ENCODE assay signal across 8 mouse cellular contexts in genomic region chr6:108658051-108658415, GRCm38 (mm10). TPM values are rescaled to one million over a fixed set of nuclear protein-coding genes. Genes with fewer than 3 reads are reported as not detected.
A peak's percentile ranks its signal among the peaks of the same experiment; 100 is the strongest.
DNase-seq lines count a peak whose midpoint lies in the region; ATAC-seq lines count a peak whose summit lies in the region.

No protein-coding gene starts in this region.

- 60% methylated on average over 3 of the region's 3 CpGs for WGBS in embryonic facial prominence, embryonic 13.5 days
- 66% methylated on average over 3 of the region's 3 CpGs for WGBS in hindbrain, embryonic 15.5 days
- WGBS in liver, embryonic 12.5 days (ENCODE audit: insufficient replicate concordance) = 31% methylated on average over 3 of the region's 3 CpGs
- 50% methylated on average over 3 of the region's 3 CpGs for WGBS in stomach, embryonic 14.5 days

- H3K4me2 ChIP-seq in embryonic facial prominence, embryonic 13.5 days = peak overlapping the region; percentile 91
- peak overlapping the region; percentile 98 for H3K4me2 ChIP-seq in hindbrain, embryonic 15.5 days
- peak overlapping the region; percentile 73 for H3K4me2 ChIP-seq in liver, embryonic 12.5 days
- peak overlapping the region; percentile 82 for H3K4me2 ChIP-seq in stomach, embryonic 14.5 days (replicated peaks; ENCODE audit: low read depth, low read length)

- DNase-seq in heart, adult 11 months = peak; percentile 97
- DNase-seq in heart, postnatal 4 days = no peak
- DNase-seq in frontal cortex, postnatal 25 days (ENCODE audit: low spot score in 2 of 2) = no peak
- no peak for DNase-seq in urinary bladder, postnatal 25 days (ENCODE audit: low spot score)

- H3K4me1 ChIP-seq in embryonic facial prominence, embryonic 13.5 days = peaks cover 27% of the 10 kb centered on the region
- H3K4me1 ChIP-seq in hindbrain, embryonic 15.5 days (replicated peaks) = peaks cover 30% of the 10 kb centered on the region
- peaks cover 16% of the 10 kb centered on the region; the same call in 1 of the 2 replicates for H3K4me1 ChIP-seq in liver, embryonic 12.5 days
- peaks cover 6% of the 10 kb centered on the region for H3K4me1 ChIP-seq in stomach, embryonic 14.5 days (ENCODE audit: control insufficient read depth, insufficient read depth, low read length)

- no peak overlapping the region for H3K4me3 ChIP-seq in embryonic facial prominence, embryonic 13.5 days
- peak overlapping the region; percentile 50; the same call in 1 of the 2 replicates for H3K4me3 ChIP-seq in hindbrain, embryonic 15.5 days
- H3K4me3 ChIP-seq in liver, embryonic 12.5 days = peak overlapping the region; percentile 55; the same call in 1 of the 2 replicates
- peak overlapping the region; percentile 38 for H3K4me3 ChIP-seq in stomach, embryonic 14.5 days (ENCODE audit: low read depth, low read length)

- no peaks in the 10 kb centered on the region for H3K36me3 ChIP-seq in embryonic facial prominence, embryonic 13.5 days
- no peaks in the 10 kb centered on the region for H3K36me3 ChIP-seq in hindbrain, embryonic 15.5 days
- no peaks in the 10 kb centered on the region for H3K36me3 ChIP-seq in liver, embryonic 12.5 days
- H3K36me3 ChIP-seq in stomach, embryonic 14.5 days (ENCODE audit: control insufficient read depth, insufficient read depth, low read length) = no peaks in the 10 kb centered on the region

- no peak overlapping the region for H3K9ac ChIP-seq in embryonic facial prominence, embryonic 13.5 days
- no peak overlapping the region for H3K9ac ChIP-seq in hindbrain, embryonic 15.5 days
- H3K9ac ChIP-seq in liver, embryonic 12.5 days = no peak overlapping the region
- H3K9ac ChIP-seq in stomach, embryonic 14.5 days (replicated peaks; ENCODE audit: low read depth, low read length) = no peak overlapping the region

- ATAC-seq in embryonic facial prominence, embryonic 13.5 days (ENCODE audit: insufficient number of reproducible peaks, insufficient read depth, low FRiP score, low TSS enrichment, low read depth) = no peak
- ATAC-seq in hindbrain, embryonic 15.5 days (ENCODE audit: low FRiP score, low read depth) = no peak
- no peak for ATAC-seq in liver, embryonic 12.5 days
- ATAC-seq in stomach, embryonic 14.5 days (ENCODE audit: insufficient number of reproducible peaks, insufficient read depth, low FRiP score, low read depth) = no peak

- H3K27me3 ChIP-seq in embryonic facial prominence, embryonic 13.5 days = peaks cover 32% of the 10 kb centered on the region
- H3K27me3 ChIP-seq in hindbrain, embryonic 15.5 days = 0 out of 2 replicates have a peak, but pooled peaks cover 3% of the 10 kb centered on the region
- peaks cover 68% of the 10 kb centered on the region for H3K27me3 ChIP-seq in liver, embryonic 12.5 days (replicated peaks)
- no peaks in the 10 kb centered on the region for H3K27me3 ChIP-seq in stomach, embryonic 14.5 days (ENCODE audit: control insufficient read depth, insufficient read depth, low read length)

- H3K27ac ChIP-seq in embryonic facial prominence, embryonic 13.5 days = no peak overlapping the region
- H3K27ac ChIP-seq in hindbrain, embryonic 15.5 days (replicated peaks) = no peak overlapping the region
- H3K27ac ChIP-seq in liver, embryonic 12.5 days = peak overlapping the region; percentile 82
- H3K27ac ChIP-seq in stomach, embryonic 14.5 days (ENCODE audit: low read length) = no peak overlapping the region; the same call in 1 of the 2 replicates

- H3K9me3 ChIP-seq in embryonic facial prominence, embryonic 13.5 days = no peaks in the 10 kb centered on the region
- no peaks in the 10 kb centered on the region for H3K9me3 ChIP-seq in hindbrain, embryonic 15.5 days
- H3K9me3 ChIP-seq in liver, embryonic 12.5 days (replicated peaks) = no peaks in the 10 kb centered on the region
- no peaks in the 10 kb centered on the region for H3K9me3 ChIP-seq in stomach, embryonic 14.5 days (ENCODE audit: control insufficient read depth, low read depth, low read length)

RNA-seq across cellular contexts. Expression of gene Bhlhe40, which starts 2.4 kb away (rescaled TPM):
- total RNA-seq in heart, postnatal 4 days (2021) = 10 to 100 TPM; 59.9 to 74.1 TPM
- polyA plus RNA-seq in embryonic facial prominence, embryonic 13.5 days (2015; fragmentation: Nextera tagmentation; extraction: Ambion mirVana) = 6.2 and 7.7 TPM in 2 replicates
- polyA plus RNA-seq in hindbrain, embryonic 15.5 days (2015; fragmentation: Nextera tagmentation; extraction: Ambion mirVana) = 6.1 and 6.5 TPM in 2 replicates
- 4.0 and 6.1 TPM in 2 replicates for polyA plus RNA-seq in liver, embryonic 12.5 days (2016; fragmentation: Nextera tagmentation; extraction: Ambion mirVana)
- polyA plus RNA-seq in stomach, embryonic 14.5 days (2014; fragmentation: Nextera tagmentation; extraction: Ambion mirVana) = 19.8 and 25.1 TPM in 2 replicates
